Mouse (Mus musculus): Measurements from ENCODE around the gene Tsr1. TPM values are rescaled to one million over a fixed set of nuclear protein-coding genes. Genes with fewer than 3 reads are reported as not detected.

Gene Tsr1
- polyA plus RNA-seq, 1 experiment from 2014 or later: 38.0 TPM

DNA sequence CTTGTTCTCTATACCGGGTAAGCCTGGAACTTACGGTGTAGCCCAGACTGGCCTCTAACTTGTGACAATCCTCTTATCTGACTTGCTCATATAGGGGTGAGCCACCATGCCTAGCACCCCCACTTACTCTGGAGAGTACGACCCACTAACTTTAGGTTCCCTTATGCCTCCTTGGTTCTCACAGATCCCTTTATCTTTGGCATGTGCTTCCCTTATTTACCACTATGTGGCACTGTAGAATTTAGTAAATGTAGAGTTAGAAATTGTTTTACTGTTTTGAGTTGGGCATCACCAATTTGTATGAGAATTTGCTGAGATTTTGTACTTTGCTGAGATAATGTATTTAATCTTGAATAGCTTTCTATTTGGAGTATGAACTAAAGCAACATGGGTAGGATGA is 48.5 kb downstream of the Tsr1 start:
- 76% methylated on average over 3 of the region's 3 CpGs for WGBS
- Histone ChIP-seq H3K4me3 (replicated peaks; ENCODE audit: low read length) (no peak overlapping the region), H3K36me3 (ENCODE audit: control insufficient read depth, insufficient read depth) (peaks cover 11% of the 10 kb centered on the region), H3K9me3 (ENCODE audit: control insufficient read depth, low read length) (no peaks in the 10 kb centered on the region), H3K27ac (ENCODE audit: low read length) (no peak overlapping the region), H3K27me3 (replicated peaks; ENCODE audit: control insufficient read depth, insufficient read depth, low read length) (no peaks in the 10 kb centered on the region), H3K9ac (replicated peaks; ENCODE audit: low read depth, low read length) (no peak overlapping the region), H3K4me1 (replicated peaks; ENCODE audit: control insufficient read depth, insufficient read depth, low read length) (no peaks in the 10 kb centered on the region), H3K4me2 (ENCODE audit: low read length) (no peak overlapping the region)
- ATAC-seq: no peak

DNA sequence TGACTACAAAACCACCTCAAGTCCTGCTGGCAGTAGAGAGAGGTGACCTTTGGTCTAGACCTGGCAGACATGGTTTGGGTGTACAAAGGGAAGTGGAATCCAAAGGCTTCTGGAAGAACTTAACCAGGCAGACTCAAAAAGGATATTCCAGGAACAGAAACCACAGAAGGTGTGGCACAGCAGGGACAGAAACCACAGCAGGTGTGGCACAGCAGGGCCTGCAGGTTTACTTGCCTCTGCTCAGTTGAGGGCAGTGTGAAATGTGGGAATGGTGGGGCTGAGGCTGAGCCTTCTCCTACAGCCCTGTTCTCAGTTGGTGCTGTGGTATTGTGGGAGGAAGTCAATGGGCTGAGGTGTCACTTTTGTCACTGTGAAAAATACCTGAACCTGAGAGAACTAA is 57.0 kb downstream of the Tsr1 start:
- Histone ChIP-seq H3K36me3 (ENCODE audit: control insufficient read depth, insufficient read depth) (no peaks in the 10 kb centered on the region), H3K4me1 (replicated peaks; ENCODE audit: control insufficient read depth, insufficient read depth, low read length) (no peaks in the 10 kb centered on the region), H3K9me3 (ENCODE audit: control insufficient read depth, low read length) (no peaks in the 10 kb centered on the region), H3K4me2 (ENCODE audit: low read length) (no peak overlapping the region), H3K27me3 (replicated peaks; ENCODE audit: control insufficient read depth, insufficient read depth, low read length) (no peaks in the 10 kb centered on the region), H3K27ac (ENCODE audit: low read length) (no peak overlapping the region), H3K4me3 (replicated peaks; ENCODE audit: low read length) (no peak overlapping the region), H3K9ac (replicated peaks; ENCODE audit: low read depth, low read length) (no peak overlapping the region)
- ATAC-seq: no peak

DNA sequence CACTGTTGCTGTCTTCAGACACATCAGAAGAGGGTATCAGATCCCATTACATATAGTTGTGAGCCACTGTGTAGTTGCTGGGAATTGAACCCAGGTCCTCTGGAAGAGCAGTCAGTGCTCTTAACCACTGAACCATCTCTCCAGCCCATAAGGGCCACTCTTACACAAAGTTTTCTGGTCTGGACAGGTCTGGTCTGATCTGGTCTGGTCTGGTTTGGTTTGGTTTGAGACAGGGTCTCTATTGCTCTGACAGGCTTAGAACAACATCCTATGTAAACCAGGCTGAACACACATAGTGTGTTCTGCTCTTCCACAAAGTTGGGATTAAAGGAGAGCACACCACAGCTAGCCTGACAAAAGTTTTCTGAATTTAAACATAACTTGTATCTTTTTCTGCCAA is 58.1 kb downstream of the Tsr1 start:
- H3K4me3 ChIP-seq (replicated peaks; ENCODE audit: low read length): no peak overlapping the region
- no peaks in the 10 kb centered on the region for H3K4me1 ChIP-seq (replicated peaks; ENCODE audit: control insufficient read depth, insufficient read depth, low read length)
- ATAC-seq: no peak
- no peak overlapping the region for H3K27ac ChIP-seq (ENCODE audit: low read length)
- no peak overlapping the region for H3K4me2 ChIP-seq (ENCODE audit: low read length)
- H3K9ac ChIP-seq (replicated peaks; ENCODE audit: low read depth, low read length): no peak overlapping the region
- no peaks in the 10 kb centered on the region for H3K27me3 ChIP-seq (replicated peaks; ENCODE audit: control insufficient read depth, insufficient read depth, low read length)
- no peaks in the 10 kb centered on the region for H3K36me3 ChIP-seq (ENCODE audit: control insufficient read depth, insufficient read depth)
- no peaks in the 10 kb centered on the region for H3K9me3 ChIP-seq (ENCODE audit: control insufficient read depth, low read length)

DNA sequence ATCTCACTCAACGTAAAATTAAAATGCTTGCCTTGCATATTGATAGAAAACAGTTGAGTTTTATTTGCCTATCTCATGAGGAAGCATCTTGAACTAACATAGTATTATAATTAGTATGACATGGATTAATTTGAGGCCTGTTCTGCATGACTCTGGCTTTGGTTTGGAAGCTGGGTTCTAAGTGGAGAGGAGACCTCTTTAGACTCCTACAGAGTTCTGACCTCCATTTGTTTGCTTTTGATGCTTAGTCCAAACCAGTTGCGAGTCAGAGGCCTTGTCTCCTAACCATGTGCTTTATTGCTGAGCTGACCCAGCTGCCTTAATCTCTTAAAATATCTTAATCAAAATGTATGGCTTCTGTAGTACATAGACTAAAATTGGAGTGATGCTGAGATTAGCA is 59.7 kb downstream of the Tsr1 start:
- H3K27me3 ChIP-seq (replicated peaks; ENCODE audit: control insufficient read depth, insufficient read depth, low read length): no peaks in the 10 kb centered on the region
- H3K36me3 ChIP-seq (ENCODE audit: control insufficient read depth, insufficient read depth): no peaks in the 10 kb centered on the region
- no peak overlapping the region for H3K27ac ChIP-seq (ENCODE audit: low read length)
- H3K9me3 ChIP-seq (ENCODE audit: control insufficient read depth, low read length): no peaks in the 10 kb centered on the region
- ATAC-seq: no peak
- H3K4me1 ChIP-seq (replicated peaks; ENCODE audit: control insufficient read depth, insufficient read depth, low read length): no peaks in the 10 kb centered on the region
- no peak overlapping the region for H3K4me3 ChIP-seq (replicated peaks; ENCODE audit: low read length)
- WGBS: 91% methylated on average over 2 of the region's 2 CpGs
- H3K9ac ChIP-seq (replicated peaks; ENCODE audit: low read depth, low read length): no peak overlapping the region
- H3K4me2 ChIP-seq (ENCODE audit: low read length): no peak overlapping the region

Small RNA genes within 50 kb of the gene (microRNA-seq; reads per million reads assigned to microRNA genes)
- not detected for gene Mir6926

Other genes starting within 250 kb of the Tsr1 start
- 13.7 and 15.2 TPM in 2 replicates for gene Cluh, start 248.6 kb upstream of the Tsr1 start, polyA plus RNA-seq (2015; fragmentation: Nextera tagmentation; extraction: Ambion mirVana)
- gene Pafah1b1, start 173.4 kb upstream of the Tsr1 start, polyA plus RNA-seq (2015; fragmentation: Nextera tagmentation; extraction: Ambion mirVana): 48.9 and 51.2 TPM in 2 replicates
- 57.5 and 58.7 TPM in 2 replicates for gene Mettl16, start 127.2 kb upstream of the Tsr1 start, polyA plus RNA-seq (2015; fragmentation: Nextera tagmentation; extraction: Ambion mirVana)
- gene Mnt, start 67.2 kb upstream of the Tsr1 start, polyA plus RNA-seq (2015; fragmentation: Nextera tagmentation; extraction: Ambion mirVana): 8.6 and 9.2 TPM in 2 replicates
- 13.1 and 18.2 TPM in 2 replicates for gene Sgsm2, start 1.0 kb upstream of the Tsr1 start, polyA plus RNA-seq (2015; fragmentation: Nextera tagmentation; extraction: Ambion mirVana)
- 18.6 and 19.2 TPM in 2 replicates for gene Smg6, start 27.8 kb downstream of the Tsr1 start, polyA plus RNA-seq (2015; fragmentation: Nextera tagmentation; extraction: Ambion mirVana)
- 44.5 and 46.5 TPM in 2 replicates for gene Srr, start 27.9 kb downstream of the Tsr1 start, polyA plus RNA-seq (2015; fragmentation: Nextera tagmentation; extraction: Ambion mirVana)